Mouse (Mus musculus) lung, adult 2 months (tissue): ENCODE measurements around the gene Prkg1.

ENCODE experiments used
- CTCF ChIP-seq: fragments of 200-500 bp; IDR thresholded peaks from 2 replicates; pipeline ENCODE4 v1.5.1; 2011; ENCODE audit warnings: mild to moderate bottlenecking, low read length, control low read depth; ENCODE audit not compliant: insufficient read depth
- POLR2A ChIP-seq: fragments of 200-500 bp; IDR thresholded peaks from 2 replicates; pipeline ENCODE4 v1.6.1; 2011; ENCODE audit warnings: low read depth, mild to moderate bottlenecking, control low read depth, low read length, borderline replicate concordance; ENCODE audit errors: extremely low read depth

GRCm38 (mm10) chr19:31146156-31146555 lies 618.7 kb downstream of the Prkg1 start:
- TF ChIP-seq CTCF (no peak), POLR2A (no peak)
